Mouse (Mus musculus): ENCODE measurements around the gene Ntn3.

Ntn3 gene

DNA sequence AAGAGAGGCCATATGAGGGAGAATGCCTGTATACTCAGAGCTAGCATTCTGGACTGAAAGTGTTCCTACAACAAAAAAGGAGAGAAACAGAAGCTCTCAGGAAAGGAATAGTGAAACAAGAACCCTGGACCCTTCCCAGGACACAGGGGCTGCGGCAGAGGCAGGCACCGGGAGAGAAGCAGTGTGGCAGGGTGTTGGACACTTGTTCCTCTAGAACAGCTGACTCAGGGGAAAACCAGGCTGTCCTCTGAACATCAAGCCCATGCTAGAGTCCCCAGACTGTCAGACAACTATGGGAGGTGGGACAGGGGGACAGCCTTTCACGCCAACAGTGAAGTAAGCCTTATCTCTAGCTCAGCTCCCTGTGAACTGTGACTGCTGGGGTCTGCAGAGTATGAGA is 1.3 kb upstream of the Ntn3 start:
- no peak for DNase-seq

DNA sequence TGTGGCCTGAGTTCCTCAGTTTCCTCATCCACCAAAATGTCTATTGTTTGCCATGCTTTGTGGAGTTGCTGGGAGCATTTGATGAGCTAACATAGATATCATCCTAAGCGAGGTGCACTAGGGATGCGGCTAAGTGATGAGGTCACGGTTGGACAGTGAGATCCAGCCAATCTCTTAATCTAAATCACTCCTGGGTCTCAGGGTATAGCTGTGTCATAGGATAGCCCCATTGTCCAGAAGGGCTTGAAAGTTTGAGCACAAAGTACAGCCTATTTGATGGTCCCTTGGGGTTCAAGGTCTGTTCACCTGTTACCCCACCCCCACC is 547 bp upstream of the Ntn3 start:
- no peak for DNase-seq

DNA sequence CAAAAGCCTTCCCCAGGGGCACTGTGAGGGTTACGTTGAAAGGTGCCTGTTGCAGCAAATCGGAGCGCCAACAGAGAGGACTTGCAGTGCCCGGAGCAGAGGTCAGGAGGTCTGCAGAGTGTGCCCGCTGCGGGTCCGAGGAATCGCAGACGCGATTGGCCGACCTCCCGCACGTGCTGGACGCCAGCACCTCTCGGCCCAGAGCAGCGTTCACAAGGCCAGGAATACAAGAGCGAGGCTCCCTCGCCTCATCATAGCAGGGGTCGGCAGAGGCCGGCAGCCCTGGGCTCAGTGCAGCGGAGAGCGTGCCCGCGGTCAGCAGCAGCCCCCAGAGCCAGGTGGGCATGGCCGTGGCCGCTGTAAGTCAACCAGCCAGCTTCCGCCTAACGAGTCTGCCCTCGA is 689 bp downstream of the Ntn3 start:
- DNase-seq, result no peak

DNA sequence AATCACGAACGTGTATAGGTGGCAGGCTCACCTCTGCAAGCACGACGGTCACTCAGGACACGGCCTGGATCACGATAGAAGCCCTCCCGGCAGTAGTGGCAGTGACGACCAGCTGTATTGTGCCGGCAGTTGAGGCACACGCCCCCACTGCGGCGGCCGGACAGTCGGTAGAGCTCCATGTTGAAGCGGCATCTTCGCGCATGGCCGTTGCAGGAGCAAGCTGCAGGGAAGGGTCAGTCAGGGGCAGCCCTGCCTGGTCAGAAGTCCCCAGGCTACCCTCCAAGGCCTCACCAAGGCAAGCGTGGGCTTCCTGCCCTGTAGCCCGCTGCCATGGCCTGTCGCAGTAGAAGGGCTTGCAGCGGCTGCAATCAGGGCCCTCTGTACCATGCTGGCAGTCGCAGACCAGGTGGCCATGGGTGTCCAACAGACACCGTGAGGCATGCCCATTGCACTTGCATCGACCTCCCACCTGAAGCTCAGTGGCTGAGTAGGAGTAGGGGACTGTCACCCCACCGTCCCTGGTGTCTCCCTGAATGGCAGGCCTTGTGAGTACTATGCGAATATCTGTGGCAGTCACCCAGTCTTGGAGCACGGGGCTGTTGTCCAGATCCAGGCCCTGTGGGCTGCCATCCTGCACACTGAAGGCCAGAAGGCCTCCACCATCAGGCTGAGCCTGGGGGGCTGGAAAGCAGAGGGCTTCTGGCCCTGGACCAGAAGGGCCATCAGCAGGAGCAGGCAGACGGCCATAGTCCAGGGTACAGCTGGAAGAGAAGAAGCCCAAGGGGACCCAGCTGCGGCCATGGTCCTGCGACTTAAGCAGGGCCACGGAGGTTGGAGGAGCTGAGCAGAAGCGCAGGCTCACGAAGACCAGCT is 1.3 kb downstream of the Ntn3 start:
- DNase-seq, result no peak

DNA sequence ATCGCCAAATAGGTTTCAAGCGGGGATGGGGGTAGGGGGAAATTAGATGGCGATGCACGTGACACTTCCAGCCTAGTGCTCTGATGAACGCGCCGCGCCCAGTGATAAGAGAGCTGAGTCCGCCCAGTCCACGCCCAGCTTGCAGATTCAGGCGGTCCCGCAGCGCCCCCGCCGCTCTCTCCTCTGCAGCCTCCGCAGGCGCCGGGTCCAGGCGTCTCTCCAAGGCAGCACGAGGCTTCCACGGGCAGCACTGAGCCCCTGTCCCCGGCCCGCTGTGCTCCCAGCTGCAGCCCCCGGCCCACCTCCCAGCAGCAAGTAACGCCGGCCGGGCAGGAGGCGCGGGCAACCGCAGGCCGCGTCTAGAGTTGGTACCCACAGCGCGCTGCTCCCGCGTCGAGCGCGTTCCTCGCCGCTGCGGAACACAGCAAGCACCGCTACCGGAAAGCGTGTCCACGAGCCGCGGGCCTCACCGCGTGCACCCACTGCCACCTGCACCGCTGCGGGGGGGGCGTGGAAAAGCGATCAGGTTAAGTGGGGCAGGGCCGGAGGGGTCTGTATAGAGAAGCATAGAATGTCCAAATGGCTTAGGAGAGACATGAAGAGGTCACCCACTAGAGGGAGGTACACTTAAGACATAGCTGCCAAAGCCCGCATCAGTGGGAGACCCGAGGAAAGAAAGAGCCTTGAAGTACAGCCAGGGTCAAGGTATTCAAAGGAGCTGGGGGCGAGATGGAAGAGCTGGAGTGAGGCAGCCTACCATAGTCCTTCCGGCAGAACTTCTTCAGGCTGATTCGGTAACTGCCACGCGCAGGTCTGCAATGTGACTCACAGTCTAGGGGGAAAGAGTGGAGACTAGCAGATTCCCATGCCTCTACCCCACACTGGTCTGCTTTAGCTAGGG is 2.6 kb downstream of the Ntn3 start:
- peak; percentile 58 for DNase-seq

DNA sequence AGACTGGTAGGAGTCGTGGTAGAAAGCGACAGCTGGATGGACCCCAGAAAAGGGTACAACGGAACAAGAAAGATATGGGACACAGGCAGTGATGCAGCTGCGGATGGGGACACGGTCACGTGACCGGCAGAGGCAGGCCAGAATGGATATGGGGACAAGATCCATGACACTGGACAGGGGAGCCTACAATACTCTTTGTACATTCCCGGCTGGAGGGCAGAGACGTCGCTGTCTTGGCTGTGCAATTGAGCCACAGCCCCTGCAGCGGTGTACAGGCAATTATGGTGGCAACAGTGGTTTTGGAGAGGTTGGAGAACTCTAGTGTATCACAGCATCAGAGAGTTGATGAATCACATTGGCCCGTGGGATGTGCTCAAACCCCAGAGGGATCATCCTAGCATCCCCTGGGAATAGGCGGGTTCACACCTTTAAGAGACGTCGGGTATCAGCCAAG is 3.4 kb downstream of the Ntn3 start:
- peak; percentile 49 for DNase-seq

DNA sequence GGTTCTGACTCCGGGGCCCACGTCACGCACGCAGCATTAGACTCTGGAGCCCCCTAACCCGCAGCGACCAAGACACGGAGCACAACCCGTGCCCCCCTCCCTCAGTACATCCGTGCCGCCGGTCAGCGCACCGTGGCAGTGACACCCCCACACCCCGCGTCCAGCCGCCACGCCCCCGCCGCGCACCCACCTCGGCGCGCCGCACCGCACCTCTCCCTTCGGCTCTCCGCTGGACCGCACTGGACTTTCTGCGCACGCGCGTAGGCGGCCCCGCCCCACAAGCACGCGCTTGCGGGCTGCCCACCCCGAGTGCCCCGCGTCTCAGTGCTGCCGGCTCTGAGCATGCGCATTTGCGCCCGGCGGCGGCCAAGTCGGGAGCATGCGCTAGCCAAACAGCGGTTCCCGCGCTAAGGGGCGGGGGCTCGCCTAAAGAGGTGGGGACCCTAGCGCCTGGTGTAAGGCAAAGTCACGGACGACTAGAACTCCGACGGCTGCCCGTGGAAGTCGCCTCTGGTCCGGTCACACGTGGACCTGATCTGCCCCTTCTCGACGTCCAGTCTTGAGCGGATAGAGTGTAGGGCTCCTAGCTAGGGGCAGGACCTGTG is 3.9 kb downstream of the Ntn3 start, which contains the start of gene Tbc1d24:
TSS of gene Tbc1d24 (minus strand) at position 279 of the 605 bp plus-strand sequence.
- DNase-seq, result peak; percentile 90

DNA sequence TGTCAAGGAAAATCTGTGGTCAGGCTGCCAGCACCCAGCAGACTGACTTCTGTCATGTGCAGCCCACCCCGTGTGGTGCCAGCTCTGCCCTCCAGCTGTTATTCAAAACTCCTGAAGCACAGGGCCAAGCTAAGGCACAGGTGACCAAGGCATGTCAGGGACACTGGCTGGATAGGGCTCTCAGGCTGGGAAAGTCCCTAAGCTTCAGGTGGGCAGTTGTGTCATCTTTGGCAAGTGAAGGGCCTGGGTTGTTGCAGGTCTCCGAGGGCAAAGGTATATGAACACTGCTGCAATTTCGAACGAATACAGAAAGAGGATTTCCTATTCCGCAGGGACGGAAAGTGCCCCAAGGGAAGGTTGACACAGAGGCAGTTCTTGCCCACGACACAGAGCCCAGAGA is 4.5 kb downstream of the Ntn3 start:
- DNase-seq, result no peak

DNA sequence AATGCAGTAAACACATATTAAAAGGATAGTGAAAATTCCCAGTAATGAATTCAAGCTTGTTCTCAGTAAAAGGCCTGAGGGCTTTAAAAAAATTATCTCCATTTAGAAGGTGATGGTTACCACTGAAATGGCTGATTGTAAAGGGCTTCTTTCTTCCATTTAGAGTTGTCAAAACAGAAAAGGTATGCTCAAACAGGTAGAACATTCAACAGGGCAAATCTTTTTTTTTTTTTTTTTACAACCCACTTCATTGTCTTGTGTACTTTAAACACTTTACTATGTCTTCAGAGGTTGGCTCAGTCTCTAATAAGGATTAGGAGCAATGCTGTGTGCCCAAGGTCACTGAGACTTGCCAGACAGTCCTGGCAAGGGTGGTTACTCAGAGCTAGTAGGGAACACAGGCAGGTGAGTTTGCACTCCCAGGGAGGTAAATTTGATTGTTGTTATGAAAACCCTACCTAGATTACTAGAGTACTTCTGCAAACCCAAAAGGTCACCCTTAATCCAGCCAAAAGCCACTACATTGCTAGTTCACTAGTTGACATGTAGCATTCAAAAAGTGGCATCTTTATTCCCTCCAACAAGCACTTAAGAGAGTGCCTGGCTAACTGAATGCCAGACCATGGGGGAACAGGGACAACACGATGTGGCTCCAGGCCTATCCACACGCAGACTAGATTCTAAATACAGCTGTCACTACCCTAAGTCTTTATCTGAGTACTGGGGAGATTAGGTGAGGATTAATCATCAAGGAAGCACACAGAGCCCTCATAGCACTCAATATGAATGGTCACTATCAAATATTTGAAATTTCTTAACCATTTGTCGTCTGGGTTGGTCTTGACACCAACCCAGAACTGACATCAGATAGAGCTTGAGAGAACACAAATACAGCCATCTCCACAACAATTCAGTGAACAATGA is 5.5 kb downstream of the Ntn3 start:
- DNase-seq, result no peak

DNA sequence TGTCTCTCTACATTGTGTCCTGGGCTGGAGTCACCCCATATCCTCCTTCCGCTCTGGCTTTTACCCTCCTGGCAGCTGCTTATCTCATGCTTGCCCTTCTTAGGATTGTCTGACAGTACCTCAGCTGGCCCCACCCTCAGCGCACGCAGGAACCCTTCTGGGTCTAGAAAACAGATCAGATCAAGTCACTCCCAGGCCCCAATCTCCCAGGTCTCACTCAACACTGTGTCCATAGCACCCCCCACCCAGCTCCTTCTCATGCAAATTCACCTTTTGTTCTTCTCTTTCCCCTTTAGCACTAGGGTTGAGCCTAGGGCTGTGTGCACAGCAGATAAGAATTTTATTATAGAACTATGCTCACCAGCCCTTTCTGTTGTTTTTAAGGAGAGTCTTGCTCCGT is 6.3 kb downstream of the Ntn3 start:
- DNase-seq, result no peak

DNA sequence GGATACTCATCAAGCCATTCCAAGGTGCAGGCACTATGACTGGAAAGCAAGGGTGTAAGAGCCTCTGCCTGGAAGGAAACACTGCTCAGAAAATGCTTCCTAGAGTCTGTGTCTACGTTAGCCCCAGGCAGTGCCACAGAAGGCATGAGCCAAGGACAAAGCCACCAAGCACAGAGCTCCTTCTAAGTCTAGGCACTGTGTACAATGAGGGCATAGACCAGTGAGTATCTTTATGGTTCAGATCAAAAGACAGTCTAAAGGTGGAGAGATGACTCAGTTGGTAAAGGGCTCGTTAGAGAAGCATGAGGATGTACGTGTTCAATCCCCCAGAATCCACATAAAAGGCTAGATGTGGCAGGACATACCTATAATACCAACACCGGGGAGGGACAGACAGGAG is 8.2 kb downstream of the Ntn3 start:
- DNase-seq, result no peak

DNA sequence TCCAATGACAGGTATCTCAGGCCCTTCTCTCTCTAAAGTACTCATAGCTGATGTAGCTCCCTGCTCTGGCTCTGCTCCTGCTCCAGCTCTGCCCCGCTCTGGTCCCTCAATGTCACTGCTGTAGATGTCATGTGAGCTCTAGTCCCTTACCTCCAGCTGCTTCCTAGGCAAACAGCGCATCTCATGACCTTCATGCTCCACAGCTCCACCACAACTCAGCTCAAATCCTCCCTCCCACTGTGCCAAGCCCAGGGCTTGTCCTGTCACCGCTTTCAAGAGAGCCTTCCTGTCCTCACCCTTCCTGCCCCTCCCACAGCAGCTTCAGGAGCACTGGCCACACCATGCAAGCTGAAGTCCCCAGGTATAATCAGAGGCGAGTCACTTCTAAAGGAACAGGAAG is 9.6 kb downstream of the Ntn3 start:
- no peak for DNase-seq

DNA sequence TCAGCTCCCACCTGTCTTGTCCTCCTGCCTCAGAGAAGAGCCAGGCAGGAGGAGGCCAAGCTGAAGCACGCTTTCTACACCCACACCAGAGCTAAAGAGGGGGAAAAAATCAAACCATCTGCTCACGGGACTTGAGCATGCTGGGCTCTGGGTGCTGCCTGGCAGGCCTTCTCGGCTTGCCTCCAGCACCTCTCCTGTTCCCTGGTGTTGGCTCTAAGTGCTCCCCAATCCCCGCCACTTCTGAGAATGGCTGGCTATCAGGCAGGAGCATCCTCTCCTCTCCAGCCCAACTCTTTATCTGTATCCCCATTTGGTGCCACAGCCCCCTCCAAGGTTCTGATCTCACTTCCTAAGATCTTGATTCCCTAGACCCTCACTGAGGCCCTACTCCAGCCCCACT is 10.1 kb downstream of the Ntn3 start:
- no peak for DNase-seq

DNA sequence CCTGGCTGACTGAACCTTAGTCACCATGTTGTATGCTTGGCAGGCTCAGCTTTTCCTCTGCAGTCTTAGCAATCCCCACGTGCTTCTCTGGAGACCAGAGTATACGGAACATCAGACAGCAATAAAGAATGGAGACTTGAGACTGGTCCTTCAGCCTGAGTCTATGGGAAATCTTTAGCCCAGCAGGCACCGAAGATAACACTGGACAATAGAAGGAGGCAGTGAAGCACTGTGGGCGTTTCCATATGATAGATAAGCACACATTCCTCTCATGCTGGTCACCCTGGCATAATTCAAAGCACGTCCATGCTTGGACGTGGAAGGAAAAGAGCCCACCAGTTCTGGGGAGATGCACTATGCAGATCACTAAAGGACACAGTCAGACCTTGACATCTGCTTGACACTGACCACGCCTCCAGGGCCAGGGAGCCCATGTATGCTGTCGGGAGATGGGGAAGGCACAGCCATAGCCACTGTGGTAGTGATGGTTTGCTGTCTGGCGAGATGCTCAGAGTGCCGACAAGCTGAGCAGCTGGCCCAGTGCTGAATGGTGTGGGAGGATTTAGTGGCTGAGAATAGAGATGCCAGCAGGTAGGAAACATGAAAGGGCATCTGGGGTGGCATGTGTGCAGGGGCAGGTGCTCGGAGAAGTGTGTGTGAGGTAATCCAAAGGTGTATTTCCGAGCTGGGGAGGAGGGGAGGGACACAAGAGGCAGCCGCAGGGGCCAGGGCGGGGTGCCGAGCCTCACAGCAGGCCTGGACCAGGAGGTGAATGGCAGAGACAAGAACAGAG is 12.1 kb downstream of the Ntn3 start:
- DNase-seq, result no peak

DNA sequence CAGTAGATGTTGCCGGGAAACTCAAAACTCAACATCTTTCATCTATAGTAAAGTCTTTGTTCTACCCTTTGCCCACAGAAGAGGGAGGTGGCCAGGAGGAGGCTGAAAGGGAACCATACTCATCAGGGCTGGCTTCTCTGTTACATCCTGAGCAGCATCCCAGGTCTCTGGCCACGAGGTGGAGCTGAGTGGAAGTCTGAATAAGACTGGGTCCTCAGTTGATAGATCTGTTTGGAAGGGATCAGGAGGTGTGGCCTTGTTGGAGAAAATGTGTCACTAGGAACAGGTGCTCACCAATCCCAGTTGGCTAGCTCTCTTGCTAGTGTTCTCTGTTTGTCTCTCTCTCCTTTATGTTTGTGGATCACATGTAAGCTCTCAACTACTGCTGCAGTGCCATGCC is 14.0 kb downstream of the Ntn3 start:
- no peak for DNase-seq

DNA sequence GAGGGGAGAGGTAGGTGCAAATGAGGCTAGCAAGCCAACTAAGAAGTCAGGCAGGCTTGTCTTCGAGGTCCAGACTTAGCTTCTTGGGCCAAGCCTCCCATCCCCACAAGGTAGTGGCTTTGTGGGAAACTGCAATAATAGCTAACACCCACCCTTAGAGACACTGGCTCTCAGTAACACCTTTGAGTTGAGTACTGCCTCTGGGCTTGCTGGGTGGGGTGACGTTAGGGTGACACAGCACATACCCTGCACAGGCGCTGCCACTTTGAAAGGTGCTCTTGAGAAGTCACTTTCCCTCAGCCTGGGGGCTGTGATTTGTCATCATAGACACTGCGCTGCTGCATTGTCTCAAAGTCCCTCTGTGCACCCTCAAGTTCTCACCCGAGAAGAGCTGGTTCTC is 15.6 kb downstream of the Ntn3 start:
- no peak for DNase-seq

DNA sequence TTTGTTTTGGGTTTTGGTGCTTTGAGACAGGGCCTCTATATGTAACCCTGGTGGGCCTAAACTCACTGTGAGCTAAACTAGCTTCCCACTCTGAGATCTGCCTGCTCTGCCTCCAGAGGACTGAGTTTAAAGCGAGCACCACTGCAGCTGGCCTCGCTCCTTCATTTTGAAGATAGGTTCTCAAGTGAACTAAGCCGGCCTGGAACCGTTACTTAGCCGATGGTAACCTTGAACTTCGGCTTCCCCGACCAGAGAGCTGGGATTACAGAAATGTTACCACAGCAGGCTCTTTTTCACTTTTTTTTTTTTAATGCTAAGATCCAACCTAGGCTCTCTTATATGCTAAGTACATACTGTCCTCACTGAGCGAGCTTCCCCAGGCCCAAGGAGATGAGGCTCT is 16.1 kb downstream of the Ntn3 start:
- no peak for DNase-seq

DNA sequence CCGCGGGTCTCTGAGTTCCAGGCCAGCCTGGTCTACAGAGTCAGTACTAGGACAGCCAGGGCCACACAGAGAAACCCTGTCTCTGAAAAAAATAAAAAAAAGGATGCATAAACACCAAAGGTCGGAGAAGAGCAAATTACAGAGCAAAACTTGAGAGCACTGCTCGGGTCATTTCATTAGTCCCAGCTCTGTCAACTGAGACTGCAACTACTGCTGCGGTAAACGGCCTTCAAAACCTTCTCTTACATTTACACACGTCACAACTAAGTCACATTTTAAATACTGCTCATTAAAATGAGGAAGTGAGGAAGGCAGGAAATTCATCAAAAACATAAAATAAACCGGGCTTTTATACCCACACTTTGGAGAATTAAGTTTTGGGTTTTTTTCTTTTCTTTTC is 16.5 kb downstream of the Ntn3 start:
- DNase-seq, result no peak

DNA sequence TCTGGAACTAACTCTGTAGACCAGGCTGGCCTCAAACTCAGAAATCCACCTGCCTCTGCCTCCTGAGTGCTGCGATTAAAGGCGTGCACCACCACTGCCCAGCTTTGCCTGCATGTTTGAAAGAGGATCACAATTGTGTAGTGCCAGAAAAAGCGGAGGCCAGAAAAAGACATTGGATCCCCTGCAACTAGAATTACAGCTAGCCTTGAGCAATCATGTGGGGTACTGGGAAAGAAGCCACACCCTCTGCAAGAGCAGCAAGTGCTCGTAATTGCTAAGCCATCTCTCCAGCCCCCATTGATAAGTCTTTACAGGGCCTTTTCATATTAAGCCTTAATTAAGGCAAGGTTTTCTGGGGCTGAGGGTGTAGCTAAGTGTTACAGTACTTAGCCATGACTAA is 17.9 kb downstream of the Ntn3 start:
- no peak for DNase-seq

DNA sequence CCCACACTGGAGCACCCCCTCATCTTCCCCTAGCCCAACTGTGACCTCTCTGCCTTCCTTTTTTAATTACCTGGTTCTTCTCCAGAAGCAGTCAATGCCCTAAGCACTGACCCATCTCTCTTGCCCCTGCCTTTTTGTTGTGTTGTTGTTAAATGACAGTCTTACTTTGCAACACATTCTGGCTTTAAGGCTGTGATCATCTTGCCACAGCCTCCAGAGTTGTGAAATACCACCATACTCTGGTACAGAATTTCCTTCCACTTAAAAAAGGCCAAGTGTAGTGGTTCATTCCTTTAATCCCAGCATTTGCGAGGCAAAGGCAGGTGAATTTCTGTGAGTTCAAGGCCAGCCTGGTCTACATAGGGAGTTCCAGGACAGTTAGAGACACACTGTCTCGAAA is 18.4 kb downstream of the Ntn3 start:
- DNase-seq, result no peak

DNA sequence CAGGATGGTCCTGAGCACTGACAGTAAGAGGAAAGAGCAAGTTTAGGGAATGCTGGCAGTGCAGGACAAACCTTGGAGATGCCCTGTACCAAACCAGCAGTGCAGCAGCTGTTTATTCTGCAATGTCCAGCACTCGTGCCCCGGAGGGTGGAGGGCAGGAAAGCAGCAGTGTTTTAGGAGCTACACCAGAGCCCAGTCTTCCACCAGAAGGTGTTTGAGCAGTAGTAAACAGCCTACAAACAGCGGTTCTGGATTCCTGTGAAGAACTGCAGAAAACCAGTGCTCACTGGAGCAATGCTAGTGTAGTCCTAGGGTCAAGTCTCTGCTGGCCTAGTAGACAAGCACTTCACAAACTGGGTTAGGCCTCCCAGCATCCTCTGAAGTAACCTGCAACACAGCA is 35.1 kb downstream of the Ntn3 start:
- no peak for DNase-seq

DNA sequence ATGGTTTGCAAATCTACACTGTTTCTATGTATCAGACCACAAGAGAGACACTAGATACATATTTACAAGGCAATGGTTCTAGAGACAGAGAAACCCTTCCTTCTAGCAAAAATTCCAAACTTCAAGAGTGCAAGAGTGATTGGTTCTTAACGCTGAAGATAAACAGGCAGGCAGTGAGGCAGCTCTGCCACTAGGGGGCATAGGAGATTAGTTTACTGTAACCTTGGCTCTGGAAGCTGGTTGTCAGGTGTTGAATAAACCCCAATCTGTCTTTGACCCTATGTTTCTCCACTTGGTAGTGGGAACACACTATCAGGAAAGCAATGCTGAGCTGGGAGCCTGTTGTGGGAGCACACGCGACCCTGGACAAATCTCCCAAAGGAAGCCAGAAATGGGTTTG is 35.9 kb downstream of the Ntn3 start:
- DNase-seq, result peak; percentile 78

All from thymus, postnatal 4 days (tissue).